Mouse (Mus musculus): ENCODE results near the gene Pygb. TPM values are rescaled to one million over a fixed set of nuclear protein-coding genes. Genes with fewer than 3 reads are reported as not detected.

The Pygb gene
- polyA plus RNA-seq, 1 experiment from 2014 or later, result 84.4 TPM

DNA sequence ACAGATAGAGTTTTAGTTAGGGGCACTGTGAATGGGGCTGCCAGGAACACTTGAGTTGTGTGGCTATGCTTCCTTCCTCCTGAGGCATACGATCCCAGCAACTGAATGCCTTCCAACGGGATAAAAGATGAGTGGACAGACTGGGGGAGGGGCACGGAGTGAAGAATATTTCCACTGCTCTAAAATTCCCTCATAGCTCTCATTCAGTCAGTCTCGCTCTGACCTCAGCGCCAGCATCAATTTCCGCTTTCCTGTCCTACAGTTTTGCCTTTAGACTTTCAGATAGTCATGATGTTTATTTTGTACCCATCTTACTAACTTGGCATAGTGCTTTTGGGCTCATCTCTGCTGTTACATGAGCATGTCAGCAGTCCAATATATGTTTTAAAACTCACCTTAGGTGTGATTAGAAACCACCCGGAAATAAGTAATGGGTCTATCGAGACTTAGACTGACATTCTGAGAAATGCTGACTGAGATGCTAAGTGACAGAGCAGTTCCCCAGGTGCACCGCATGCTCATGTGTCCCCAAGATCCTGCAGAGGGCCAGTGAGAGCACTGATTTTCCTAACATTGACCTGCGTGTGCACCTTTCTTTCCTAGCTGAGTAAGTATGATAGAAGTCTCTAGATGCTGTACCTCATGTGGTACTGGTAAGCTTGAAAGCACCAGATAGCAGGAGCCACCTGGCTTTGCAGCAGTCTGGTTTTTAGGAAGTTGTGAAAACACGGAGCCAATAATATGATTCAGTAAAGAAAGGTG, 73.4 kb downstream of the Pygb start:
- no peak for ATAC-seq (replicated peaks; ENCODE audit: insufficient number of reproducible peaks, low FRiP score, low TSS enrichment)
- no peaks in the 10 kb centered on the region for H3K36me3 ChIP-seq (ENCODE audit: control insufficient read depth, insufficient read depth, low read length)

DNA sequence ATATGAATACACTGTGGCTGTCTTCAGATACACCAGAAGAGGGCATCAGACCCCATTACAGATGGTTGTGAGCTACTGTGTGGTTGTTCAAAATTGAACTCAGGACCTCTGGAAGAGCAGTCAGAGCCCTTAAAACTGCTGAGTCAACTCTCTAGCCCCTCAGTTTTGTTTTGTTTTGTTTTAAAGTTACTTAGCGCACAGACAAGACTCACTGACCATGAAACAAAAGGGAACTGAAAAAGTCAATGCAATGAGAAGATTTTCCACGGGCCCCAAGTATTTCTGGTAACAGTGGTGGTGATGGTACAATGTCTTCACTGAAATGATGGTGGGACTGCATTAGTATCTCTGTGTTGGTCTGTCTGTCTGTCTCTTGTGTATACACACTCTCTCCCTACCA, 74.6 kb downstream of the Pygb start:
- no peaks in the 10 kb centered on the region for H3K9me3 ChIP-seq (replicated peaks; ENCODE audit: control insufficient read depth, low read length)
- no peaks in the 10 kb centered on the region for H3K4me1 ChIP-seq (ENCODE audit: control insufficient read depth, insufficient read depth, low read length)
- H3K9ac ChIP-seq (ENCODE audit: low read depth, low read length), result no peak overlapping the region
- H3K27ac ChIP-seq (ENCODE audit: low read depth, low read length), result no peak overlapping the region
- ATAC-seq (replicated peaks; ENCODE audit: insufficient number of reproducible peaks, low FRiP score, low TSS enrichment), result no peak
- no peaks in the 10 kb centered on the region for H3K27me3 ChIP-seq (ENCODE audit: control insufficient read depth, insufficient read depth, low read length)
- H3K4me2 ChIP-seq, result no peak overlapping the region
- H3K4me3 ChIP-seq (ENCODE audit: low read depth, low read length), result no peak overlapping the region
- H3K36me3 ChIP-seq (ENCODE audit: control insufficient read depth, insufficient read depth, low read length), result no peaks in the 10 kb centered on the region
- WGBS (ENCODE audit: insufficient replicate concordance), result 87% methylated on average over 2 of the region's 2 CpGs

More for the DNA sequence above, 73.4 kb downstream of the Pygb start:
- H3K9ac ChIP-seq (ENCODE audit: low read depth, low read length), result no peak overlapping the region
- no peaks in the 10 kb centered on the region for H3K9me3 ChIP-seq (replicated peaks; ENCODE audit: control insufficient read depth, low read length)
- H3K4me1 ChIP-seq (ENCODE audit: control insufficient read depth, insufficient read depth, low read length), result no peaks in the 10 kb centered on the region
- no peak overlapping the region for H3K4me3 ChIP-seq (ENCODE audit: low read depth, low read length)
- H3K27me3 ChIP-seq (ENCODE audit: control insufficient read depth, insufficient read depth, low read length), result no peaks in the 10 kb centered on the region
- WGBS (ENCODE audit: insufficient replicate concordance), result 80% methylated on average over 11 of the region's 11 CpGs
- H3K27ac ChIP-seq (ENCODE audit: low read depth, low read length), result no peak overlapping the region
- no peak overlapping the region for H3K4me2 ChIP-seq

DNA sequence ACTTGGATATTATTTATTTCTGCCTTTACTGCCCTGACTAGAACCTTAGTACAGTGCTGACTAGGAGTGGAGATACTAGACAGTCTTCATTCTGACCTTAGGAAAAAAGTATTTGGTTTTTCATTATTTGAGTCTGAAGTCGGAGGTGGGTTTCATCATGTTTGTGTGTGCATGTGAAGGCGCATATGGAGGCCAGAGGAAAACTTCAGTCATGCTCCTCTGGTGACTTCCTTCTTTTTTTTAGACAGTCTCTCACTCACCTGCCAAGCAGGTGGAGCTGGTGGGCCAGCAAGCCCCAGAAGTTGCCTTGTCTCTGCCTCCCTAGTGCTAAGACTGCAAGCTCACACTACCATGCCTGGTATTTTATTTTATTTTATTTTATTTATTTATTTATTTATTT, 80.5 kb downstream of the Pygb start:
- no peak overlapping the region for H3K27ac ChIP-seq (ENCODE audit: low read depth, low read length)
- WGBS (ENCODE audit: insufficient replicate concordance), result 83% methylated on average over 2 of the region's 2 CpGs
- H3K4me1 ChIP-seq (ENCODE audit: control insufficient read depth, insufficient read depth, low read length), result no peaks in the 10 kb centered on the region
- H3K9me3 ChIP-seq (replicated peaks; ENCODE audit: control insufficient read depth, low read length), result no peaks in the 10 kb centered on the region
- no peak overlapping the region for H3K4me2 ChIP-seq
- no peak for ATAC-seq (replicated peaks; ENCODE audit: insufficient number of reproducible peaks, low FRiP score, low TSS enrichment)
- H3K36me3 ChIP-seq (ENCODE audit: control insufficient read depth, insufficient read depth, low read length), result no peaks in the 10 kb centered on the region
- no peak overlapping the region for H3K9ac ChIP-seq (ENCODE audit: low read depth, low read length)
- H3K27me3 ChIP-seq (ENCODE audit: control insufficient read depth, insufficient read depth, low read length), result no peaks in the 10 kb centered on the region
- no peak overlapping the region for H3K4me3 ChIP-seq (ENCODE audit: low read depth, low read length)

DNA sequence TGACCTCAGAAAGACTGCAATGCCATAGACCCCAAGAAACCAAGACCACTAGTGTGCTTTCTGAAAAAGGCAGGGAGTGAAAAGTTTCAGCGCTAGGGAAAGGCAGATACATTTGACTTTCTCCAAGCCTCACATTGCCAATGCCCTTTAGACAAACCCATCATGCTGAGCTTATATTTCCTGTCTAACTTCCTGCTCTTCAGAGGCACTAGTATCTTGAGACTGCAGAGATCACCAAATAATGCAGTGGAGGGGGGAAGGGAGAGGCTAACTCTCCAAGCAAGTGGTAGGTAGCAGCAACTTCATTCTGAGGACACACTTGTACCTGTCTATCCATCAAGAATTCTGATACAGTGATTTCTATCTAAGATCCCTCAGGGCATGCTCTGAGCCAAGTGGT, 82.9 kb downstream of the Pygb start:
- Histone ChIP-seq H3K36me3 (ENCODE audit: control insufficient read depth, insufficient read depth, low read length) (no peaks in the 10 kb centered on the region), H3K27me3 (ENCODE audit: control insufficient read depth, insufficient read depth, low read length) (no peaks in the 10 kb centered on the region), H3K4me1 (ENCODE audit: control insufficient read depth, insufficient read depth, low read length) (no peaks in the 10 kb centered on the region), H3K27ac (ENCODE audit: low read depth, low read length) (no peak overlapping the region), H3K9ac (ENCODE audit: low read depth, low read length) (no peak overlapping the region), H3K4me2 (no peak overlapping the region), H3K9me3 (replicated peaks; ENCODE audit: control insufficient read depth, low read length) (no peaks in the 10 kb centered on the region), H3K4me3 (ENCODE audit: low read depth, low read length) (no peak overlapping the region)
- no peak; the same call in 1 of the 2 replicates for ATAC-seq (replicated peaks; ENCODE audit: insufficient number of reproducible peaks, low FRiP score, low TSS enrichment)
- 81% methylated on average over 1 of the region's 1 CpGs for WGBS (ENCODE audit: insufficient replicate concordance)

DNA sequence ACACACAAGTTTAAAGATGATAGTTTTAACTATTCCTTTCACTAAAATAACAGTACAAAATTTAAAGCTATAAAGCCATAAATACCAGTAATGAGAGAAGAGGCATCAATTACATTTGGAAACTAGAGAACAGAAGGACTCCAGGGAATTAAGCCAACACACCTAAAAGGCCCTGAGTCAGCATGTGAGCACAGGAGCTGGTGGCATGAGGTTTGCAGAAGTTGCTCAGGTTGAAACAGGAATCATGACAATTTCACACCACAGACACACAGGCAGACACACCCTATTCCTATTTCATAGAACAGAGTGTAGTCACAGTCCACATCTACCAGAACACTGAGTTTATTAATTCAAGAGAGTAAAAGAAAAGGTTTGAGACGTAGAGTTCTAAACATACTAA, 88.0 kb downstream of the Pygb start:
- H3K4me1 ChIP-seq (ENCODE audit: control insufficient read depth, insufficient read depth, low read length), result no peaks in the 10 kb centered on the region
- 73% methylated on average over 1 of the region's 1 CpGs for WGBS (ENCODE audit: insufficient replicate concordance)
- no peaks in the 10 kb centered on the region for H3K36me3 ChIP-seq (ENCODE audit: control insufficient read depth, insufficient read depth, low read length)
- no peak overlapping the region for H3K9ac ChIP-seq (ENCODE audit: low read depth, low read length)
- no peak overlapping the region for H3K4me3 ChIP-seq (ENCODE audit: low read depth, low read length)
- ATAC-seq (replicated peaks; ENCODE audit: insufficient number of reproducible peaks, low FRiP score, low TSS enrichment), result no peak
- no peak overlapping the region for H3K27ac ChIP-seq (ENCODE audit: low read depth, low read length)
- H3K27me3 ChIP-seq (ENCODE audit: control insufficient read depth, insufficient read depth, low read length), result no peaks in the 10 kb centered on the region
- no peak overlapping the region for H3K4me2 ChIP-seq
- H3K9me3 ChIP-seq (replicated peaks; ENCODE audit: control insufficient read depth, low read length), result no peaks in the 10 kb centered on the region

DNA sequence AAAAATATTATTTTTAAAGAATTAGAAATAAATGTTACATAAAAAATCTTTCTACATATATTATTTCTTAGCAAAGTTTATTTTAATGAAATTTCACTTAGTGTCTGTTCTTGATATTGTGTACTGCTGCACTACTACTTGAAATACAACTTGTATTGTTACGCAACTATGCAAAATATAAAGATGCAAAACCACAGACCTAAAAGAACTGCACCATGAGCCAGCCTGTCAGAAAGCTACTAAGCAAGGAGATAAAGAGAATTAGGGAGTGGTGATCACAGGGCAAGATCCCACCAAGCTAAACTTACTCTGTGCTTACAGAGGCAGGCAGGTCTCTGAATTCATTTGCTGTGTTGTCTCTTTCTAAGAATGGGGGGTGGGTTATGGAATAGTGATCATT, 88.7 kb downstream of the Pygb start:
- H3K36me3 ChIP-seq (ENCODE audit: control insufficient read depth, insufficient read depth, low read length), result no peaks in the 10 kb centered on the region
- H3K27ac ChIP-seq (ENCODE audit: low read depth, low read length), result no peak overlapping the region
- no peak for ATAC-seq (replicated peaks; ENCODE audit: insufficient number of reproducible peaks, low FRiP score, low TSS enrichment)
- H3K27me3 ChIP-seq (ENCODE audit: control insufficient read depth, insufficient read depth, low read length), result no peaks in the 10 kb centered on the region
- H3K9me3 ChIP-seq (replicated peaks; ENCODE audit: control insufficient read depth, low read length), result no peaks in the 10 kb centered on the region
- no peak overlapping the region for H3K4me2 ChIP-seq
- H3K4me1 ChIP-seq (ENCODE audit: control insufficient read depth, insufficient read depth, low read length), result no peaks in the 10 kb centered on the region
- no peak overlapping the region for H3K9ac ChIP-seq (ENCODE audit: low read depth, low read length)
- no peak overlapping the region for H3K4me3 ChIP-seq (ENCODE audit: low read depth, low read length)
- 90% methylated on average over 1 of the region's 1 CpGs for WGBS (ENCODE audit: insufficient replicate concordance)

DNA sequence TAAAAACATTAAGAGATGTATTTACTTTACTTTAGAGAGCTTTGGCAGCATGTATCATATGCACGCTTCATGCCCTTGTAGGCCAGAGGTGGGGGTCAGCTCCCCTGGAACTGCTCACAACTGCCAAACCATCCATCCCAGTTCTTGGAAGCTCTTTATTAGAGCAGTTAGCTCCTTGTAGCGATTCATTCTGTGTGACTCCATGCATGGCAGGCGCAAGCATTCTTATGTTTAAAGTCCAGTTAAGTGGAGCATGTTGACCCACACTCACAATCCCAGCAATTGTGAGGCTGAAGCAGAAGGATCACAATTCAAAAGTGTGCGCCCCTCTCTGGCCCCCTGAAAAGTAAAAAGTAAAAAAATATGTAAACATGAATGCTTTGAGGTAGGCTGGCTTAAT, 91.0 kb downstream of the Pygb start:
- 88% methylated on average over 4 of the region's 4 CpGs for WGBS (ENCODE audit: insufficient replicate concordance)

More for the DNA sequence above, 91.0 kb downstream of the Pygb start:
- H3K36me3 ChIP-seq (ENCODE audit: control insufficient read depth, insufficient read depth, low read length), result no peaks in the 10 kb centered on the region
- H3K9me3 ChIP-seq (replicated peaks; ENCODE audit: control insufficient read depth, low read length), result no peaks in the 10 kb centered on the region
- H3K9ac ChIP-seq (ENCODE audit: low read depth, low read length), result no peak overlapping the region
- no peak overlapping the region for H3K4me2 ChIP-seq
- no peak for ATAC-seq (replicated peaks; ENCODE audit: insufficient number of reproducible peaks, low FRiP score, low TSS enrichment)
- H3K27ac ChIP-seq (ENCODE audit: low read depth, low read length), result no peak overlapping the region
- no peaks in the 10 kb centered on the region for H3K4me1 ChIP-seq (ENCODE audit: control insufficient read depth, insufficient read depth, low read length)
- no peaks in the 10 kb centered on the region for H3K27me3 ChIP-seq (ENCODE audit: control insufficient read depth, insufficient read depth, low read length)
- no peak overlapping the region for H3K4me3 ChIP-seq (ENCODE audit: low read depth, low read length)

Other genes starting within 250 kb of the Pygb start
- 0.38 and 0.59 TPM in 2 replicates for gene Cst7, start 216.3 kb upstream of the Pygb start, polyA plus RNA-seq (2014; fragmentation: Nextera tagmentation; extraction: Ambion mirVana)
- 31.1 and 35.2 TPM in 2 replicates for gene Apmap, start 178.2 kb upstream of the Pygb start, polyA plus RNA-seq (2014; fragmentation: Nextera tagmentation; extraction: Ambion mirVana)
- 14.8 and 16.8 TPM in 2 replicates for gene Acss1, start 118.2 kb upstream of the Pygb start, polyA plus RNA-seq (2014; fragmentation: Nextera tagmentation; extraction: Ambion mirVana)
- gene Vsx1, start 97.4 kb upstream of the Pygb start, polyA plus RNA-seq (2014; fragmentation: Nextera tagmentation; extraction: Ambion mirVana), result not detected in 2 replicates
- gene Entpd6, start 37.7 kb upstream of the Pygb start, polyA plus RNA-seq (2014; fragmentation: Nextera tagmentation; extraction: Ambion mirVana), result 18.9 and 20.2 TPM in 2 replicates
- 44.9 and 49.2 TPM in 2 replicates for gene Abhd12, start 118.0 kb downstream of the Pygb start, polyA plus RNA-seq (2014; fragmentation: Nextera tagmentation; extraction: Ambion mirVana)
- gene Gins1, start 118.7 kb downstream of the Pygb start, polyA plus RNA-seq (2014; fragmentation: Nextera tagmentation; extraction: Ambion mirVana), result 37.8 and 39.0 TPM in 2 replicates

Data from heart, embryonic 11.5 days (tissue).